Mouse (Mus musculus) monocyte, adult 2 months (primary cell): ENCODE data around the gene Zfp62.
A peak's percentile ranks its signal among the peaks of the same experiment; 100 is the strongest.

ENCODE experiments used
- DNase-seq, 2 experiments: peaks; one replicate each; pipeline ENCODE4 v3.0.0; 2022; ENCODE audit warnings: low spot score in 2 of 2, low read depth in 1 of 2

Gene Zfp62

DNA sequence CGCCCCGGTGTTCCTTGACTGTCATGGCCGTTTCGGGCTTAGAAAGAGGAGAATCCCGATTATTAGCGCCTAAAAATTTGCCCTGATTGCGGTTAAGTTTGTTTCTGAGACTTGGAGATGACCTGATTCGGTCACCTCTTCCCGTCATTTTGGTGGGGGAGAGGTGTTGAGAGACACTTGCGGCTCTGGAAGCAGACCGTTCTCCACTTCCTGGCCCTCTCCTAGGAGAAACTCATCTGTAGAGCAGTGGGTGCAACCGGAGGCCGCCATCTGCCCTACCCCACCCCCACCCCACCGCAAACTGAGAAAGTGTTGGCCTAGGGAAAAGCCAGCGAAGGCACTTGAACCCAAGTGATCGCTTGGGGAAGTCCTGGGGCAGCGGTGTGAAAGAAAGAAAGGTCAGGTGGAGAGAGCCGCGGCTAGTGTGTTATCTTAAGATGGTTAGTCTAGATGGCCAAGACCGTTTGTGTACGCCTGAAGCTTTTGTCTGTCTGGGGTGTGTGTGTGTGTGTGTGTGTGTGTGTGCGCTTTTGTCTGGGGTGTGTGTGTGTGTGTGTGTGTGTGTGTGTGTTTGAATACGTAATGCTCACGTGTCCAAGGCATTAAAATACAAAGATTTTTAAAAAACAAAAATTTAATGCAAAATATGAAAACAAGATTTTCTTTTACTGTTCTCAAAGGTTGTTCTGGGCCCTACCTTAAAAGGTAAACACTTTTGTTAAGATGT, 842 bp downstream of the Zfp62 start:
- DNase-seq: no peak

GRCm38 (mm10) chr11:49205080-49205590, 2.0 kb downstream of the Zfp62 start:
- DNase-seq: no peak

- DNase-seq: no peak
Observed at GRCm38 (mm10) chr11:49207495-49207894, 4.4 kb downstream of the Zfp62 start.

DNA sequence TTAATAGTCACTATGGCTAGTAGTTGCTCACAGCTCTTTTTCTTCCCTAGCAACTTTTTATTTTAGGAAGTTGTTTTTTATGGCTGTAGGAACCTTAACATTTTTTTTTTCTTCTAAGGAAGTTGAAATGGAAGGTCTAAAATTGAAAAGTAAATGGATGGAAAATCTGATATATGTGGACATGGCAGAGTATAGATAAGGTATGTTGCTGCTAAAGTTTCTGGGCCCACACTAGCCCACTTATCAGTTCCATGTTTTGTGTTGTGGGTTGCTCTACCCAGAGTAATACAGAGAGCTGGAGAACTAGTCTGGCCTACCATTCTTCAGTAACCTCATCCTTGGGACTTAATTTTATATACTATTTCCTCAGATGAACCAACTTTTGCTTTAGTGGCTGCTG, 9.5 kb downstream of the Zfp62 start:
- no peak for DNase-seq

GRCm38 (mm10) chr11:49213505-49213904, 10.4 kb downstream of the Zfp62 start:
- no peak for DNase-seq

DNA sequence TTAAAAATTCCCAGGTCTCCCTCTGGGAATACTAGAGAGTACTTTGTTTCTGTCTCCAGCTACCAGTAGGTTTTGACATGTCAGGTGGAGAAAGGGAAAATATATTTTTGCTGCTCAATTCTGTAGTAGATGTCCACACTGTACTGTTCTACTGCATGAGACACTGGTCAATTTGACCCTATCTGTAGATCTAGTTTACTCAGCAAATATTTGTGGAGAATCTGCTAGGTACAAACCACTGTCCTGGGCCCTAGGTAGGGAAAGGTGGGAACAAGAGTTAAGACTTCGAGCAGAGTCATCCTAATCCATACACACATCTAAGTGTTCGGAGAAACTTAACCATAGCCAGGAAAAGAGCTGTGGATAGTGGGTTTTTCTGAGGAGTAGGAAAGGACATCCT, 16.2 kb downstream of the Zfp62 start:
- no peak for DNase-seq

DNA sequence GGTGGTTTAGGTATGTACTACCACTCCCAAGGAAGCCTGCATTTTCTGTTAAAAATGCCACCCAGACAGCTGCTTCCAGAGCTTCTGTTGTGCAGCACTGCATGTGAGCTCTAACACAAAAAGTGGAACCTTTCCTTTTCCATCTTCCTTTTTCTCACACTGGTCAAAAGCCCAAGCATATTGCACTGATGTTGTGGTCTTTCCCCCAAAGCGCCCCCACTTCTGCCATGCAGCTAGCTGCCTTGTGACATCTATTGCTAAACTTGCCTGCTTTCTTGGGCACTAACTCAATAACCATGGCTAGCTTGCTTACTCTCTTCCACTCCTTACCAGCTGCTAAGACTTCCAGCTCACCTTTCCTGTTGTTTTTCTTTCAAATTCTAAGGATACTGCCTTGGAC, 21.4 kb downstream of the Zfp62 start:
- no peak for DNase-seq

DNA sequence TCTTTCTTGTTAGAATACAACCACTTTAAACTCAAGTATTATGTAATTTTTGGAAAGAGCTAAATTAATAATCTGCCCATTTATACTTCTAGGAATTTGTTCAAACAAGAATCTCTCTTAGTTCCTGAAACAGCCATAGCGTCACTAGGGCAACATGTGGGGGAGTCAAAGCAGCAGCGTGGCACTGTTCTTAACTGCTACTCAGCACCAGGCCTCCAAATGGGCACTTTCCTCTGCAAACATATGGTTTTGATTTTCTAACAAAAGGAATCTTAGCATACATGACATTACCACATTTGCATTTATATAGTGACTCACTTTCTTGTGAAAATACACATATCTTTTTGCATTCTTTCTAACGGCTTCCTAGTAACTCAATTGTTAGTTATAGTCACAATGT, 29.7 kb downstream of the Zfp62 start:
- DNase-seq: no peak

DNA sequence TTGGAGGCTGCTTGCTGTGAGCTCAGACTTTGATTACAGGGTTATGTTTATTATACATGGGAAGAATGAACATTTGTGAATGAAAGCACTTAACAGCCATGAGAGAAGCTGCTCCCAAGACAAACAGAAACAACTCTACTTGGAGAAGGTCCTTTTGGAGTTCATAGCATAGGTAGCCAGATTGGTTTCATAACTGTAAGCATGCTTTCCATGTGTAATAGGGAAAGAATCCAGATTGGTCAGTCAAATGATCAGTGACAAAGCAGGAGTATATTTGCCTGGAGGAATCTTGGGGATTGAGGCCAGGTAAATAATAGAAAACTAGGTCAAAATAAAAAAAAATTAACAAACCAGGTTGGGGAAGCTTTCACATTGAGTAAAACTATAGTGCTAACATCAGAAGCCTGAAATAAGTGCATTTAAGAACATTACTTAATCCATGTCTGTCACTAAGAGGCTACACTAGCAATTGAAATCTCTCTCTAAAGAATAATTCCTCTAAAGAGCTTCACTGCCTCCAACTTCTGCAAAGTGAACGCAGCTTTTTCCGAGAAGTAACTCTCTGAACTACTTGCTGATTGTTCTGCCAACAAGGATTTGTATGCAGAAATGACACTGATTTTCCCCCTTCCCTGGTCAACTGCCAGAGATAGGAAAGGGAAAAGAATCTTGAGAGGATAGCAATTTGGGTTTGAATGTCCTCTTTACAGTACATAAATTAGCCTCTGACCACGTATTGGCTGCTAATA, 32.5 kb downstream of the Zfp62 start:
- DNase-seq: no peak

- no peak for DNase-seq
Observed at GRCm38 (mm10) chr11:49236891-49237290, 33.8 kb downstream of the Zfp62 start.

- DNase-seq: no peak
Observed at GRCm38 (mm10) chr11:49237532-49237931, 34.4 kb downstream of the Zfp62 start.

DNA sequence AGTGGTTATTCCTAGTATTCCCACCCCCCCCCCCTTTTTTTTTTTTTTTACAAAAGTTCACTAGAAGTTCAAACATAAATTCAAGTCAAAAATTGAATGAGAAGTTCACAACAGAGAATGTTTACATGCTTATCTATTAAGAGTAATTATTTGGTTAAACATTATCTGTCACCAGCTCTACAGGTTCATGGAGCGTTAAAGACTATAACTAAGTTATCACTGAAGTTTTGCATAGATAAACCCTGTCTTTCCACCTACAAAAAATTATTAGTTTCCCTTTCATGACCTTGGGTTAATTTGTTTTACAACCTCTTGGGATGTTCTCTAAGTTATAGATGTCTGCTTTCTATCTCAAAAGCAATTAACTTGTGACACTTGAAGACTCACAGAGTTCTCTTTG, 37.2 kb downstream of the Zfp62 start:
- no peak for DNase-seq

GRCm38 (mm10) chr11:49240874-49241273, 37.8 kb downstream of the Zfp62 start:
- no peak for DNase-seq

GRCm38 (mm10) chr11:49241471-49241870, 38.4 kb downstream of the Zfp62 start:
- no peak for DNase-seq

GRCm38 (mm10) chr11:49242944-49243626, 40.0 kb downstream of the Zfp62 start:
- DNase-seq: no peak

DNA sequence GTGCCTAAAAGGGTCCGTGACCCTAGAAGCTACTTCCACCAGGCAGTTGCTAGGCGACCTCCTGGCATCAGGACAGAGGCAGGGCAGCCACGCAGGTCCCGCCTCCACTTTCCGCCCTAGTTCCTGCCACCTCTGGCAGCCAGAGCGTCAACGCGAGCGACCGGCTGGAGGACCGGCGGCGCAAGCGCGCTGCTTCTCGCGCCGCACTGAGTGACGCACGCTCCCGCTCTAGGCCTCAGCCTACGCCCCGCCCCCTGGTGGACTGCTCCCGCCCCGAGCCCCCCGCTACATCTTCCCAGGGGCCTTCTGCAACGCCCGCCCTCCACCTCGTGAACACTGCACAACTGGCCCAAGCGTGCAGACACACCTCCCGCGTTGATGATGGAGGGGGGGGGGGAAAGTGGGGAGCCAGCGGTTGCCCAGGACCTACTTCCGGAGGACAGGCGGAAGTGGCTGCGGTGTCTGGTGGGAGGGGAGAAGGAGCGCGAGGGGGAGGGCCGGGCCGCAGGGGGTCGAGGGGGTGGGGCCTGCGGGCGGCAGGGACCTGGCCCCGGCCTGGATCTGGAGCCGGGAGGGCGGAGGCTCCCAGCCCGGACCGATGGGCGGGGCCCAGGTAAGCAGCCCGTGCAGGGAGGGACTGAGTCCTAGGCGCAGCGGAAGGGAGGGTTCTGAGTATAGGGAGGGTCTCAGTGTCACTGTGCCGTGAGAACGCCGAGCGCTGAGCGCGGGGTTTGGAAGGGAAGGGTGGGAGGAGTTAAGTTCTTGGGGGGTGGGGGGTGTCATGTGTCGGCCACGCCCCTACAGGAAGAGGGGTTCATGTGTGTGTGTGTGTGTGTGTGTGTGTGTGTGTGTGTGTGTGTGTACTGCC, 40.9 kb downstream of the Zfp62 start, which contains the start of gene Mgat1:
Gene Mgat1, plus strand, starts transcription at position 465 of the 868 bp plus-strand sequence.
- peak; percentile 80 to 82 for DNase-seq

GRCm38 (mm10) chr11:49244595-49244930, 41.5 kb downstream of the Zfp62 start:
- DNase-seq: no peak

DNA sequence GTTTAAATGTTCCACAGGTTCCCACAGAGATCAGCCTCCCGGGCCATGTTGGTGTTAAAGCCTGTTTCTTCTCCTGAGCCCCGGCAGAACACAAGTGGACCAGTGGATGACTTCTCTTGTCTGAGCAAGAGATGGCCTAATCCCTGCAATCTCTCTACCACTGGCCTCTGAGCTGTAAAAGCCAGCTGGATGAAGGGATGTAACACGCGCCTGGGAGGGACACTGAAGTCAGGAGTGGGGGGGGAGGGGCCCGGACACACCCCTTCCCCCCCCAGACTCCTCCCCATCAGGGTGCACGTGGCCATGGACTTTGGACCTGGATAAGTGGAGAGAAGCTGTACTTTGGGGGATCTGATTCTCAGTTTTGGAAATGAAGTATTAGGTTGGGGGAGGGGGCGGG, 42.1 kb downstream of the Zfp62 start:
- DNase-seq: no peak

GRCm38 (mm10) chr11:49245634-49246415, 42.7 kb downstream of the Zfp62 start:
- DNase-seq: no peak

DNA sequence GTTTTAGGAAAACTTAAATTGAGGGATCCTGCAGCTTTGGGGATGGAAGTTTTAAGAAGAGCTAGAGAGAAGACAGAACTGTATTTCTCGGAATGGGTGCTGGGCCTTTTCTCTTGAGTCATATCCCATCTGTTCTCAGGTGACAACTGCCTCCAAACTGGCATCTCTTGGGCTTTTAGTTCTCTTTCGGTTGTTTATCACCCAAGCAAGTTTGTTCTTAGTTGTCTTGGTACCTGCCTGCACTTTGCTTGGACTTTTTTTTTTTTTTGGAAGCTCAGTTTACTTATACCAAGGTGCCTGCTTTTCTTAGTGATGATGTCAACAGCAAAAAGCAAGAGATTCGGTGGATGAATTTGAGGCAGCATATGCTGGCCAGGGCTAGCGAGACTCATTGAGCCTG, 43.4 kb downstream of the Zfp62 start:
- DNase-seq: no peak
